ENCODE assay signal across 8 mouse cellular contexts in genomic region chr10:79706406-79707094, GRCm38 (mm10). TPM values are rescaled to one million over a fixed set of nuclear protein-coding genes. Genes with fewer than 3 reads are reported as not detected.
DNase-seq lines count a peak whose midpoint lies in the region; ATAC-seq and TF ChIP-seq lines count a peak whose summit lies in the region.

No protein-coding gene starts in this region.

- WGBS in forebrain, embryonic 11.5 days, result 90% methylated on average over 5 of the region's 5 CpGs
- WGBS in limb, embryonic 11.5 days, result 91% methylated on average over 5 of the region's 5 CpGs
- 76% methylated on average over 5 of the region's 5 CpGs for WGBS in stomach, embryonic 15.5 days

- no peak for TF ChIP-seq CTCF in ES-Bruce4 (IDR thresholded peaks at IDR 0.05; ENCODE audit: low read depth, low read length)

- no peak for TF ChIP-seq POLR2A in ES-Bruce4 (IDR thresholded peaks at IDR 0.05; ENCODE audit: insufficient read depth, low read length)

- H3K4me1 ChIP-seq in ES-Bruce4 (ENCODE audit: control insufficient read depth, insufficient read depth, low read length), result peaks cover 2% of the 10 kb centered on the region
- peaks cover 16% of the 10 kb centered on the region for H3K4me1 ChIP-seq in forebrain, embryonic 11.5 days (replicated peaks; ENCODE audit: control insufficient read depth, insufficient read depth, low read length)
- peaks cover 15% of the 10 kb centered on the region for H3K4me1 ChIP-seq in limb, embryonic 11.5 days (ENCODE audit: control insufficient read depth, insufficient read depth, low read length)
- H3K4me1 ChIP-seq in stomach, embryonic 15.5 days, result peaks cover 42% of the 10 kb centered on the region

- no peak for ATAC-seq in forebrain, embryonic 11.5 days (replicated peaks; ENCODE audit: low FRiP score)
- ATAC-seq in limb, embryonic 11.5 days (ENCODE audit: insufficient number of reproducible peaks, low FRiP score, low TSS enrichment, low read depth), result no peak
- ATAC-seq in stomach, embryonic 15.5 days (ENCODE audit: insufficient read depth, low FRiP score, low read depth), result no peak

- peak overlapping the region; percentile 76 for H3K4me3 ChIP-seq in ES-Bruce4 (ENCODE audit: low read depth, low read length)
- 0 out of 2 replicates have a peak overlapping the region, but pooled peaks have one; percentile 84 for H3K4me3 ChIP-seq in forebrain, embryonic 11.5 days (ENCODE audit: low read depth, low read length)
- peak overlapping the region; percentile 14; the same call in 1 of the 2 replicates for H3K4me3 ChIP-seq in limb, embryonic 11.5 days (ENCODE audit: low read depth, low read length)
- H3K4me3 ChIP-seq in stomach, embryonic 15.5 days (replicated peaks), result peak overlapping the region; percentile 71

- 0 out of 2 replicates have a peak, but pooled peaks have one; percentile 3 for TF ChIP-seq EP300 in ES-Bruce4 (IDR thresholded peaks at IDR 0.05; ENCODE audit: insufficient read depth, low read depth, low read length)

- peak overlapping the region; percentile 21; the same call in 1 of the 2 replicates for H3K4me2 ChIP-seq in forebrain, embryonic 11.5 days (ENCODE audit: low read depth, low read length, severe bottlenecking)
- H3K4me2 ChIP-seq in limb, embryonic 11.5 days (ENCODE audit: low read depth, severe bottlenecking), result peak overlapping the region; percentile 84; the same call in 1 of the 2 replicates
- peak overlapping the region; percentile 83 for H3K4me2 ChIP-seq in stomach, embryonic 15.5 days

- DNase-seq in heart, adult 18-20 months, result peak; percentile 42 to 43
- no peak for DNase-seq in heart, adult 11 months
- no peak for DNase-seq in forebrain, embryonic 11.5 days (ENCODE audit: low spot score)
- no peak for DNase-seq in limb, embryonic 11.5 days (ENCODE audit: low spot score)
- DNase-seq in yolk sac, embryonic 10.5 days (ENCODE audit: low spot score), result no peak
- DNase-seq in frontal cortex, postnatal 25 days (ENCODE audit: low spot score in 2 of 2), result no peak

- peaks cover 18% of the 10 kb centered on the region for H3K36me3 ChIP-seq in ES-Bruce4 (ENCODE audit: control insufficient read depth, insufficient read depth, low read length, poor library complexity, severe bottlenecking)
- H3K36me3 ChIP-seq in forebrain, embryonic 11.5 days (ENCODE audit: control insufficient read depth, insufficient read depth, low read length), result peaks cover 15% of the 10 kb centered on the region; the same call in 1 of the 2 replicates
- peaks cover 30% of the 10 kb centered on the region for H3K36me3 ChIP-seq in limb, embryonic 11.5 days (ENCODE audit: control insufficient read depth, insufficient read depth, low read length)
- H3K36me3 ChIP-seq in stomach, embryonic 15.5 days, result peaks cover 29% of the 10 kb centered on the region

- H3K27ac ChIP-seq in ES-Bruce4 (ENCODE audit: insufficient read depth, low read length), result no peak overlapping the region; the same call in 1 of the 2 replicates
- no peak overlapping the region for H3K27ac ChIP-seq in forebrain, embryonic 11.5 days (ENCODE audit: low read depth, low read length)
- no peak overlapping the region for H3K27ac ChIP-seq in limb, embryonic 11.5 days (replicated peaks; ENCODE audit: low read depth, low read length)
- H3K27ac ChIP-seq in stomach, embryonic 15.5 days, result no peak overlapping the region; the same call in 1 of the 2 replicates

- H3K9ac ChIP-seq in ES-Bruce4 (ENCODE audit: low read depth, poor library complexity, severe bottlenecking), result peak overlapping the region; percentile 85; the same call in 1 of the 2 replicates
- no peak overlapping the region; the same call in 1 of the 2 replicates for H3K9ac ChIP-seq in forebrain, embryonic 11.5 days (ENCODE audit: low read length)
- peak overlapping the region; percentile 13; the same call in 1 of the 2 replicates for H3K9ac ChIP-seq in limb, embryonic 11.5 days (ENCODE audit: low read length)
- H3K9ac ChIP-seq in stomach, embryonic 15.5 days, result 0 out of 2 replicates have a peak overlapping the region, but pooled peaks have one; percentile 7

- H3K27me3 ChIP-seq in ES-Bruce4 (ENCODE audit: control insufficient read depth, insufficient read depth, low read length, poor library complexity, severe bottlenecking), result no peaks in the 10 kb centered on the region
- H3K27me3 ChIP-seq in forebrain, embryonic 11.5 days (ENCODE audit: control insufficient read depth, insufficient read depth, low read length), result no peaks in the 10 kb centered on the region
- no peaks in the 10 kb centered on the region for H3K27me3 ChIP-seq in limb, embryonic 11.5 days (ENCODE audit: control insufficient read depth, insufficient read depth, low read length)
- no peaks in the 10 kb centered on the region for H3K27me3 ChIP-seq in stomach, embryonic 15.5 days (replicated peaks)

- H3K9me3 ChIP-seq in ES-Bruce4 (replicated peaks; ENCODE audit: control insufficient read depth, insufficient read depth, low read length, poor library complexity, severe bottlenecking), result no peaks in the 10 kb centered on the region
- H3K9me3 ChIP-seq in forebrain, embryonic 11.5 days (ENCODE audit: control insufficient read depth, low read length), result no peaks in the 10 kb centered on the region
- no peaks in the 10 kb centered on the region for H3K9me3 ChIP-seq in limb, embryonic 11.5 days (ENCODE audit: control insufficient read depth, low read length)
- no peaks in the 10 kb centered on the region for H3K9me3 ChIP-seq in stomach, embryonic 15.5 days

RNA-seq across cellular contexts. Expression of gene Bsg, which starts 2.3 kb away (rescaled TPM):
- total RNA-seq in heart, adult 18-20 months (2021), result 1,000 to 10,000 TPM; 1,459 to 1,479 TPM
- polyA plus RNA-seq in ES-Bruce4 (2011; ENCODE audit: insufficient read depth, insufficient read length, low read depth, missing spikeins), result 445 and 449 TPM in 2 replicates
- polyA plus RNA-seq in forebrain, embryonic 11.5 days (2014; fragmentation: Nextera tagmentation; extraction: Ambion mirVana), result 551 and 582 TPM in 2 replicates
- 633 and 674 TPM in 2 replicates for polyA plus RNA-seq in limb, embryonic 11.5 days (2014; fragmentation: Nextera tagmentation; extraction: Ambion mirVana)
- 1,050 and 1,128 TPM in 2 replicates for polyA plus RNA-seq in stomach, embryonic 15.5 days (2015; fragmentation: Nextera tagmentation; extraction: Ambion mirVana)

RNA-seq across cellular contexts. Expression of gene Hcn2, which starts 9.9 kb away (rescaled TPM):
- 10 to 100 TPM; 14.8 to 15.1 TPM for total RNA-seq in heart, adult 18-20 months (2021)
- polyA plus RNA-seq in ES-Bruce4 (2011; ENCODE audit: insufficient read depth, insufficient read length, low read depth, missing spikeins), result 7.3 and 8.4 TPM in 2 replicates
- polyA plus RNA-seq in forebrain, embryonic 11.5 days (2014; fragmentation: Nextera tagmentation; extraction: Ambion mirVana), result 0.15 and 0.40 TPM in 2 replicates
- not detected in 2 replicates for polyA plus RNA-seq in limb, embryonic 11.5 days (2014; fragmentation: Nextera tagmentation; extraction: Ambion mirVana)
- 0.08 and 0.14 TPM in 2 replicates for polyA plus RNA-seq in stomach, embryonic 15.5 days (2015; fragmentation: Nextera tagmentation; extraction: Ambion mirVana)

RNA-seq across cellular contexts. Expression of gene Gzmm, which starts 17.7 kb away (rescaled TPM):
- total RNA-seq in heart, adult 18-20 months (2021), result 1 to 10 TPM; 7.2 to 7.9 TPM
- polyA plus RNA-seq in ES-Bruce4 (2011; ENCODE audit: insufficient read depth, insufficient read length, low read depth, missing spikeins), result 2.8 and 3.6 TPM in 2 replicates
- 0.81 and 0.92 TPM in 2 replicates for polyA plus RNA-seq in forebrain, embryonic 11.5 days (2014; fragmentation: Nextera tagmentation; extraction: Ambion mirVana)
- 0.45 and 0.94 TPM in 2 replicates for polyA plus RNA-seq in limb, embryonic 11.5 days (2014; fragmentation: Nextera tagmentation; extraction: Ambion mirVana)
- 0.40 and 0.57 TPM in 2 replicates for polyA plus RNA-seq in stomach, embryonic 15.5 days (2015; fragmentation: Nextera tagmentation; extraction: Ambion mirVana)

RNA-seq across cellular contexts. Expression of gene Cdc34, which starts 24.6 kb away (rescaled TPM):
- 100 to 1,000 TPM; 213 to 227 TPM for total RNA-seq in heart, adult 18-20 months (2021)
- polyA plus RNA-seq in ES-Bruce4 (2011; ENCODE audit: insufficient read depth, insufficient read length, low read depth, missing spikeins), result 299 and 319 TPM in 2 replicates
- 180 and 185 TPM in 2 replicates for polyA plus RNA-seq in forebrain, embryonic 11.5 days (2014; fragmentation: Nextera tagmentation; extraction: Ambion mirVana)
- 171 and 175 TPM in 2 replicates for polyA plus RNA-seq in limb, embryonic 11.5 days (2014; fragmentation: Nextera tagmentation; extraction: Ambion mirVana)
- 107 and 108 TPM in 2 replicates for polyA plus RNA-seq in stomach, embryonic 15.5 days (2015; fragmentation: Nextera tagmentation; extraction: Ambion mirVana)

RNA-seq across cellular contexts. Expression of gene Tpgs1, which starts 37.4 kb away (rescaled TPM):
- 10 to 100 TPM; 15.5 to 18.0 TPM for total RNA-seq in heart, adult 18-20 months (2021)
- 11.3 and 14.5 TPM in 2 replicates for polyA plus RNA-seq in ES-Bruce4 (2011; ENCODE audit: insufficient read depth, insufficient read length, low read depth, missing spikeins)
- 59.7 and 65.2 TPM in 2 replicates for polyA plus RNA-seq in forebrain, embryonic 11.5 days (2014; fragmentation: Nextera tagmentation; extraction: Ambion mirVana)
- 67.2 and 70.9 TPM in 2 replicates for polyA plus RNA-seq in limb, embryonic 11.5 days (2014; fragmentation: Nextera tagmentation; extraction: Ambion mirVana)
- 58.2 and 59.3 TPM in 2 replicates for polyA plus RNA-seq in stomach, embryonic 15.5 days (2015; fragmentation: Nextera tagmentation; extraction: Ambion mirVana)

Comparison
In these comparisons a context has a peak if more than half of its experiments do, and no peak if none do; other contexts are left out.
1. DNase-seq: peak in heart, adult 18-20 months (2 of 2); none in heart, adult 11 months (single experiment), forebrain, embryonic 11.5 days (single experiment), limb, embryonic 11.5 days (single experiment), yolk sac, embryonic 10.5 days (single experiment) and frontal cortex, postnatal 25 days (0 of 2).
2. H3K4me3 ChIP-seq: peak in every context shown above with its lines; median percentile 84 in forebrain, embryonic 11.5 days; 76 in ES-Bruce4; 71 in stomach, embryonic 15.5 days; 14 in limb, embryonic 11.5 days.
3. H3K4me2 ChIP-seq: peak in every context shown above with its lines; median percentile 84 in limb, embryonic 11.5 days; 83 in stomach, embryonic 15.5 days; 21 in forebrain, embryonic 11.5 days.